Mouse (Mus musculus) liver, embryonic 11.5 days (tissue): ENCODE measurements around the gene Iqcf5. TPM values are rescaled to one million over a fixed set of nuclear protein-coding genes. Genes with fewer than 3 reads are reported as not detected.
"Not testable (repeated sequence)": the region's sequence is repeated elsewhere in the genome, so short reads cannot be mapped to it uniquely, and the experiment has no call there.

ENCODE experiments used
- ATAC-seq: fragments of 200-750 bp; cut with Nextera tagmentation; replicated peaks from 2 replicates; pipeline ENCODE4 v1.8.0; 2017; ENCODE audit warnings: moderate number of reproducible peaks, mild to moderate bottlenecking, moderate TSS enrichment, moderate library complexity; ENCODE audit not compliant: low FRiP score
- DNase-seq: peaks from one replicate; pipeline ENCODE4 v3.0.0-alpha.2; 2017; ENCODE audit warnings: low spot score
- H3K27ac ChIP-seq: fragments of 300-500 bp; sonication (generic); 2 replicates; pipeline ENCODE4 v1.5.1; 2014; ENCODE audit warnings: mild to moderate bottlenecking, low read depth, low read length, control low read depth
- H3K27me3 ChIP-seq: fragments of 300-500 bp; sonication (generic); replicated peaks from 2 replicates; pipeline ENCODE4 v1.6.1; 2014; ENCODE audit warnings: low read length, mixed read lengths; ENCODE audit not compliant: control insufficient read depth, insufficient read depth
- H3K36me3 ChIP-seq: fragments of 300-500 bp; sonication (generic); 2 replicates; pipeline ENCODE4 v1.6.1; 2014; ENCODE audit warnings: mild to moderate bottlenecking, low read length, moderate library complexity, mixed read lengths; ENCODE audit not compliant: control insufficient read depth, insufficient read depth
- H3K4me1 ChIP-seq: fragments of 300-500 bp; sonication (generic); replicated peaks from 2 replicates; pipeline ENCODE4 v1.6.1; 2014; ENCODE audit warnings: low read length, mixed read lengths; ENCODE audit not compliant: control insufficient read depth, insufficient read depth
- H3K4me2 ChIP-seq: fragments of 300-500 bp; sonication (generic); 2 replicates; pipeline ENCODE4 v1.6.1; 2014; ENCODE audit warnings: mild to moderate bottlenecking, control low read depth, moderate library complexity
- H3K4me3 ChIP-seq: fragments of 300-500 bp; sonication (generic); 2 replicates; pipeline ENCODE4 v1.5.1; 2014; ENCODE audit warnings: low read depth, low read length, control low read depth
- H3K9ac ChIP-seq: fragments of 300-500 bp; sonication (generic); 2 replicates; pipeline ENCODE4 v1.6.1; 2014; ENCODE audit warnings: low read depth, low read length, control low read depth
- H3K9me3 ChIP-seq: fragments of 300-500 bp; sonication (generic); 2 replicates; pipeline ENCODE4 v1.6.1; 2016; ENCODE audit warnings: low read length, inconsistent platforms, mixed read lengths; ENCODE audit not compliant: control insufficient read depth
- WGBS: fragments of 180-500 bp; shearing (Covaris S2); extraction: QIAGEN DNeasy Blood & Tissue Kit; methylation state at CpG from one replicate; pipeline ENCODE4 v1.1.7; 2014; 5-methylcytosine and 5-hydroxymethylcytosine counted together
- polyA plus RNA-seq: library from polyadenylated mRNA; unstranded; fragments of >200 nt; fragmentation: Nextera tagmentation; extraction: Ambion mirVana; gene quantifications from 2 replicates; pipeline ENCODE4 v1.2.1, GENCODE M21; 2014

Gene Iqcf5
- polyA plus RNA-seq, 1 experiment from 2014 or later, result not detected

- Histone ChIP-seq H3K4me1 (no peaks in the 10 kb centered on the region), H3K36me3 (peaks cover 36% of the 10 kb centered on the region), H3K9me3 (no peaks in the 10 kb centered on the region), H3K4me2 (no peak overlapping the region), H3K27ac (no peak overlapping the region), H3K4me3 (no peak overlapping the region), H3K27me3 (no peaks in the 10 kb centered on the region), H3K9ac (no peak overlapping the region)
- 95% methylated on average over 10 of the region's 10 CpGs for WGBS
- ATAC-seq (no peak), DNase-seq (no peak)
Measured at GRCm38 (mm10) chr9:106485076-106485475, 29.3 kb upstream of the Iqcf5 start.

GRCm38 (mm10) chr9:106487602-106488001 is 26.8 kb upstream of the Iqcf5 start:
- 78% methylated on average over 6 of the region's 6 CpGs for WGBS
- DNase-seq, H3K4me1 ChIP-seq, ATAC-seq, H3K9ac ChIP-seq, H3K9me3 ChIP-seq, H3K4me3 ChIP-seq, H3K27ac ChIP-seq, H3K27me3 ChIP-seq, H3K4me2 ChIP-seq: not testable (repeated sequence)
- H3K36me3 ChIP-seq, result peaks cover 24% of the 10 kb centered on the region; the same call in 1 of the 2 replicates

- H3K27me3 ChIP-seq, result no peaks in the 10 kb centered on the region
- H3K4me1 ChIP-seq, result no peaks in the 10 kb centered on the region
- no peak within 1 kb of the TSS for H3K9ac ChIP-seq
- H3K4me2 ChIP-seq, result no peak within 1 kb of the TSS
- no peak within 1 kb of the TSS for H3K4me3 ChIP-seq
- H3K36me3 ChIP-seq, result no peaks in the 10 kb centered on the region
- no peaks in the 10 kb centered on the region for H3K9me3 ChIP-seq
- ATAC-seq, result no peak
- H3K27ac ChIP-seq, result no peak within 1 kb of the TSS
- DNase-seq, result no peak
- 90% methylated on average over 6 of the region's 6 CpGs for WGBS
Measured at GRCm38 (mm10) chr9:106499667-106500066, 14.7 kb upstream of the Iqcf5 start, which contains the start of gene Iqcf1. Iqcf1 (plus strand) TSS chr9:106499967.

- DNase-seq, result no peak
- H3K9ac ChIP-seq, result no peak overlapping the region
- ATAC-seq, result no peak
- no peaks in the 10 kb centered on the region for H3K4me1 ChIP-seq
- no peaks in the 10 kb centered on the region for H3K9me3 ChIP-seq
- WGBS, result 84% methylated on average over 22 of the region's 22 CpGs
- H3K4me3 ChIP-seq, result no peak overlapping the region
- no peaks in the 10 kb centered on the region for H3K27me3 ChIP-seq
- H3K4me2 ChIP-seq, result no peak overlapping the region
- H3K27ac ChIP-seq, result no peak overlapping the region
- no peaks in the 10 kb centered on the region for H3K36me3 ChIP-seq
Measured at GRCm38 (mm10) chr9:106501846-106502245, 12.5 kb upstream of the Iqcf5 start.

- Histone ChIP-seq H3K4me3 (no peak overlapping the region), H3K9me3 (no peaks in the 10 kb centered on the region), H3K27ac (no peak overlapping the region), H3K9ac (no peak overlapping the region), H3K27me3 (no peaks in the 10 kb centered on the region), H3K4me2 (no peak overlapping the region), H3K36me3 (no peaks in the 10 kb centered on the region), H3K4me1 (no peaks in the 10 kb centered on the region)
- 63% methylated on average over 6 of the region's 6 CpGs for WGBS
- DNase-seq, result no peak
- ATAC-seq, result no peak
Measured at GRCm38 (mm10) chr9:106504246-106504645, 10.1 kb upstream of the Iqcf5 start.

GRCm38 (mm10) chr9:106509356-106509755 is 5.0 kb upstream of the Iqcf5 start:
- 87% methylated on average over 10 of the region's 10 CpGs for WGBS
- no peak for ATAC-seq
- H3K4me1 ChIP-seq, result no peaks in the 10 kb centered on the region

GRCm38 (mm10) chr9:106512729-106513450 is 1.5 kb upstream of the Iqcf5 start:
- Histone ChIP-seq H3K9ac (no peak overlapping the region), H3K27me3 (no peaks in the 10 kb centered on the region), H3K4me1 (no peaks in the 10 kb centered on the region), H3K4me3 (no peak overlapping the region), H3K36me3 (no peaks in the 10 kb centered on the region), H3K4me2 (no peak overlapping the region), H3K9me3 (no peaks in the 10 kb centered on the region), H3K27ac (no peak overlapping the region)
- WGBS, result 56% methylated on average over 13 of the region's 13 CpGs
- DNase-seq (no peak), ATAC-seq (no peak)

More at GRCm38 (mm10) chr9:106509356-106509755, 5.0 kb upstream of the Iqcf5 start:
- Histone ChIP-seq H3K4me3 (no peak overlapping the region), H3K4me2 (no peak overlapping the region), H3K27me3 (no peaks in the 10 kb centered on the region), H3K9me3 (no peaks in the 10 kb centered on the region), H3K36me3 (no peaks in the 10 kb centered on the region), H3K9ac (no peak overlapping the region), H3K27ac (no peak overlapping the region)
- DNase-seq, result no peak

- WGBS, result 72% methylated on average over 6 of the region's 6 CpGs
- Histone ChIP-seq H3K36me3 (no peaks in the 10 kb centered on the region), H3K9ac (no peak overlapping the region), H3K9me3 (no peaks in the 10 kb centered on the region), H3K4me3 (no peak overlapping the region), H3K27me3 (no peaks in the 10 kb centered on the region), H3K4me2 (no peak overlapping the region), H3K27ac (no peak overlapping the region), H3K4me1 (no peaks in the 10 kb centered on the region)
- no peak for DNase-seq
- ATAC-seq, result no peak
Measured at GRCm38 (mm10) chr9:106513566-106513965, 807 bp upstream of the Iqcf5 start.

- no peaks in the 10 kb centered on the region for H3K4me1 ChIP-seq
- no peaks in the 10 kb centered on the region for H3K9me3 ChIP-seq
- no peaks in the 10 kb centered on the region for H3K36me3 ChIP-seq
- no peaks in the 10 kb centered on the region for H3K27me3 ChIP-seq
- DNase-seq (no peak), ATAC-seq (no peak)
- no peak overlapping the region for H3K4me2 ChIP-seq
- no peak overlapping the region for H3K4me3 ChIP-seq
- no peak overlapping the region for H3K9ac ChIP-seq
- H3K27ac ChIP-seq, result no peak overlapping the region
- WGBS, result 54% methylated on average over 2 of the region's 2 CpGs
Measured at GRCm38 (mm10) chr9:106519433-106519832, 5.1 kb downstream of the Iqcf5 start.
